Mouse (Mus musculus) lung, adult 2 months (tissue): ENCODE data around the gene Yipf7.

Experiments used
- CTCF ChIP-seq: fragments of 200-500 bp; IDR thresholded peaks from 2 replicates; pipeline ENCODE4 v1.5.1; 2011; ENCODE audit warnings: mild to moderate bottlenecking, low read length, control low read depth; ENCODE audit not compliant: insufficient read depth
- POLR2A ChIP-seq: fragments of 200-500 bp; IDR thresholded peaks from 2 replicates; pipeline ENCODE4 v1.6.1; 2011; ENCODE audit warnings: low read depth, mild to moderate bottlenecking, control low read depth, low read length, borderline replicate concordance; ENCODE audit errors: extremely low read depth

GRCm38 (mm10) chr5:69556628-69557403 lies 14.4 kb upstream of the Yipf7 start, which contains the start of gene Guf1:
- no peak for TF ChIP-seq CTCF
- peak; percentile 74; the same call in 1 of the 2 replicates for TF ChIP-seq POLR2A
